Mouse (Mus musculus) thymus, adult 2 months (tissue): ENCODE results near the gene Bhlhe41.

Experiments used
- CTCF ChIP-seq: fragments of 200-500 bp; IDR thresholded peaks from 2 replicates; pipeline ENCODE4 v1.5.1; 2012; ENCODE audit warnings: mild to moderate bottlenecking, control low read depth, low read length, moderate library complexity, borderline replicate concordance; ENCODE audit not compliant: control insufficient read depth, poor library complexity, insufficient read depth; ENCODE audit errors: extremely low read depth
- POLR2A ChIP-seq: fragments of 200-500 bp; IDR thresholded peaks from 2 replicates; pipeline ENCODE4 v1.6.1; 2012; ENCODE audit warnings: mild to moderate bottlenecking, low read length, control low read depth, moderate library complexity; ENCODE audit not compliant: control insufficient read depth, poor library complexity, insufficient read depth; ENCODE audit errors: extremely low read depth

DNA sequence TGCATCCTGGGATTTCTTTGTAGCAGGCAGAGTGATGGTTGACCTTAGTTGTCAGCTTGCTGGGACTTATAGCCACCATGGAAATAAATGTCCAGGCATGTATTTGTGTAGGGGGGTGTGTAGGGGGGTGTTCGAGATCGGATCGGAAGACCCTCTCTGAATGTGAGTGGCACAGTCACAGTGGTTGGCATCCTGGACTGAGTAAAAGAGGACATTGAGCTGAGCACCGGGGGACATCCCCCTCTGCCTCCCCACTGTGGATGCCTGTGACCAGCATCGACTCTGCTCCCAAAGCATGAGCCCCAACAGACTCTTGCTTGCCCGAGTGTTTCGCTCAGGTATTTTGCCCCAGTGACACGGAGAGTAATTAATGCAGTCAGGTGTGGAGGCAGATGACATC is 8.0 kb upstream of the Bhlhe41 start:
- TF ChIP-seq CTCF (no peak), POLR2A (no peak)
